Mouse (Mus musculus) urinary bladder, postnatal 14 days (tissue): ENCODE data around the gene Timm8a1.
"Not testable (repeated sequence)": the region's sequence is repeated elsewhere in the genome, so short reads cannot be mapped to it uniquely, and the experiment has no call there.

ENCODE experiments used
- DNase-seq: peaks from one replicate; pipeline ENCODE4 v3.0.0; 2021; ENCODE audit warnings: low spot score

The Timm8a1 gene

DNA sequence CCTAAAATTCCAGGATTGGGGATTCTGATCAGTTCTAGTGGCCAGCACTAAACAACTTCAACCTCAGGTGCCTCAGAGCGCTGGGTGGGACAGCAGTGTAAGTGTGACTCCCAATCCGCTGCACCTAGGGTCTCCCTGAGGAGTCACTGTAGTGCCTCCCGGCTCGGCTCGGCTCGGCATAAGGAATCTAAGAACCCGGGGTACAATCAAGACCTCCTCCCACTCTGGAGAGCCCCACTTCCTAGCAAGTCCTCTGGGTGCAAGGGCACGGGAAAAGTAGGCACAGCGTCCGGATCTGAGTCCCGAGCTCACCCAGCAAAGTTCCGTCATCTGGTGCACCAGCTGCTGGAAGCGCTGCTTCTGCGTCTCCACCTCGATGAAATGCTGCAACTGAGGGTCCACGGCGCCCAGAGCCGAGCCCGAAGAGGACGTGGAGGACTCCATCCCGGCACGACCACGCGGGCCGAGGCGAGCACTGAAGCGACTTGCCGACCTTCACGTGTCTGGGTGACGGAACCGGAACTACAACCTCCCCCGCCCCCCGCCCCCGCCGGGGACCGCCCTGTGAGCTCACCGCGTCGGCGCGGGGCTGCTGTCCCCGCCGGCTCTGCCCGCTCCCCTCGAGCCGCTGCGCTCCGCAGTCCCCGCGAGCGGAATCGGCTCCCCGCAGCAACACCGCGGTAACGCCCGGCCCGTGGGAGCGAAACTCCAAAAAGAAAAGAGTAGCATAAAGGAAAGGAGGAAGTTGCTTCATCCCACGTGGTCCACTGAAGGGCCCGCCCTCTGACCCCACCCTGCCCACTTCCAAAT lies at the start of gene Timm8a1:
Timm8a1 (minus strand) TSS at position 721 of the 810 bp plus-strand sequence.
- DNase-seq: peak; percentile 32

DNA sequence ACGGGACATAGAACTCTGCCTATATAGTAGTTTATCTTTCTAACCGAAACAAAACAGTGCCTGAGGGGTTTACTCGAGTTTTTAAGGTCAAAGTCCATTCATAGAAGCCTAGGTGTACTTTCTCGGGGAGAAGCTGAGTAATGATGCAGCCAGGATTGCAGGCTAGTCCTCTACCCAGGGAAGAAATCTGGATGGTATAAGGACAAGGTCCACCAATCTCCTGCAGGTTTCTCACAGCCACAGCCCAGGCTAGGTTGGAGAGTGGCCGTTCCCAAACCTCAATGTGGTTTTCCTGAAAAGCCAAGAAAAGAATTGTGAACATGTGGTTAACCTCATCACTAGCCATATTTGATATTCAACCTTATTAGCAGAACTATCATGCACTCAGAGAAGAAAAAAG lies 48.2 kb upstream of the Timm8a1 start:
- DNase-seq: no peak

DNA sequence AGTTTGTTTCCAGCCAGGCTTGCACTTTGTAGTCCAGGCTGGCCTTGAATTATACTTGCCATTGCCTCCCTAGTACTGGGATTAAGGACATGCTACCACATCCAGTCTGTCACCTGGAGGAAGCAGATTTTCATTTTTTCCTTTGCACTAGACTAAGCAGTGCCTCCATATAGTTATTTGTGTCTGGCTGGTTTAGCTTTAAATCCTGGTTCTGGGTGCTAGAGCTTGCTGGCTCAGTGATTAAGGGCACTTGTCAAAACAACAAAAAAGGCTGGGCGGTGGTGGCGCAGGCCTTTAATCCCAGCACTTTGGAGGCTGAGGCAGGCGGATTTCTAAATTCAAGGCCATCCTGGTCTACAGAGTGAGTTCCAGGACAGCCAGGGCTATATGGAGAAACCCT lies 47.3 kb upstream of the Timm8a1 start:
- no peak for DNase-seq

DNA sequence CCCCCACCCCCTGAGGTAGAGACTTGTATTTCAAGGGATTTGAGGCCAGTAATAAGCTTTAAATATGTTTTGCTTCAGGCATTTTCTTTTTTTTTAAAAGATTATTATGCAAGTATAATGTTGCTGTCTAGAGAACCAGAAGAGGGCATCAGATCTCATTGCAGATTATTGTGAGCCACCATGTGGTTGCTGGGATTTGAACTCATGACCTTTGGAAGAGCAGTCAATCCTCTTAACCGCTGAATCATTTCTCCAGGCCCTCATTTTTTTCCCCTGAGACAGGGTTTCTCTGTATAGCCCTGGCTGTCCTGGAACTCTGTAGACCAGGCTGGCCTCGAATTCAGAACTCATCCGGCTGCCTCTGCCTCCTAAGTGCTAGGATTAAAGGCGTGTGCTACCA lies 46.6 kb upstream of the Timm8a1 start:
- DNase-seq: no peak

DNA sequence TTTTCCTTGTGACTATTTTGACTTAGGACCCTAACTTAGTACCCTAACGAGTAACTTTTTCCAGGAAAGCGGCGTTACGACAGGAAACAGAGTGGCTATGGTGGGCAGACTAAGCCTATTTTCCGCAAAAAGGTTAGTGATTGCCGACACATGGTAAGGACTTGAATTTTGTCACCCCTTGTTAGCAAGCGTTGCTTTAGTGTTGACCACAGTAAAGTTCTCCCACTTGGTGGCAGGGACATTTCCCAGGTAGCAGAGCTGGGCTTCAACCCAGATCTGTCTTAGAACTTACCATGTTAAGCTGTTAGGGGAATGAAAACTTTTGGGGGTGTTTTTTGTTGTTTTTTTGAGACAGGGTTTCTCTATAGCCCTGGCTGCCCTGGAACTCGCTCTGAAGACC lies 44.8 kb upstream of the Timm8a1 start:
- DNase-seq: no peak

DNA sequence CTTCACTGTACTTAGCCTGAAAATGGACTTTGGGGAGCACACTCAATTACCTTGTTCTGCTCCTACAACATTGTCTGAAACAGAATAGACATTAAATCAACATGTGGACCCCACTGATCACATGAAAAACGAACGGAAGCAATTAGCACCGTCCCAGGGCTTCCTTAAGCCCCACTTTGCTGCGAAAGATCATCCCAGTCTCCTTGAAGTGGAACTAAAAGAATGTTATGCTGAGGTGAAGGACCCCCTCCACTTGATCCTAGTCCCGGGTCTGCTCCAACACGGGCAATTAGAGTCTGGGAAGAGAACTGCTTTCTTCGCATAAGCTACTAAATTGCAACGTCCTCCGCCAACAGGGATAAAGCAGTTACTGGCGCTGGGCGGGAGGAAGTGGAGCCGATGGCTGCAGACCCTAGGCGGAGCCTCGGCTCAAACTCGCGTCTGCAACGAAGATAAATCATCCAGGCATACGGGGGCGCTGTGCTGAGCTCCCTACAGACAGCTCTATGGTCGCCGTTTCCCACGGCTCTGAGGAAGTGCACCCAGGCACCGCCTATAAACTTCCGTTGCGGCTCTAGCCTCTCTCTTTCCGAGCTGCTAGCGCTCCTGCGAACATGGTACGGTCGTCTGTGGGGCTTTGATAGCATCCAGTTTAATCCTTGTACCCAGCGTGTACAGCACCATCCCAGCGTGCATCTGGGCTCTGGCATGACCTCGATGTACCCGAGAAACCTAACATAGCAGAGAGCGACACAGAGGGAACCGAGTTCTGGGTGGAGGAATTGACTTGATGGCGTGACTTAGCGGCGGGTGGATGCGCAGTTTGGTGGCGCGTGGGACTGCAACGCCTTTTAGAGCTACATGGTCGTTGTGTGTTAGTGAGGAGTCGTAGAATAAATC lies 43.7 kb upstream of the Timm8a1 start, which contains the start of gene Rpl36a:
Rpl36a (plus strand) TSS at position 552 of the 900 bp plus-strand sequence.
- DNase-seq: peak; percentile 89

DNA sequence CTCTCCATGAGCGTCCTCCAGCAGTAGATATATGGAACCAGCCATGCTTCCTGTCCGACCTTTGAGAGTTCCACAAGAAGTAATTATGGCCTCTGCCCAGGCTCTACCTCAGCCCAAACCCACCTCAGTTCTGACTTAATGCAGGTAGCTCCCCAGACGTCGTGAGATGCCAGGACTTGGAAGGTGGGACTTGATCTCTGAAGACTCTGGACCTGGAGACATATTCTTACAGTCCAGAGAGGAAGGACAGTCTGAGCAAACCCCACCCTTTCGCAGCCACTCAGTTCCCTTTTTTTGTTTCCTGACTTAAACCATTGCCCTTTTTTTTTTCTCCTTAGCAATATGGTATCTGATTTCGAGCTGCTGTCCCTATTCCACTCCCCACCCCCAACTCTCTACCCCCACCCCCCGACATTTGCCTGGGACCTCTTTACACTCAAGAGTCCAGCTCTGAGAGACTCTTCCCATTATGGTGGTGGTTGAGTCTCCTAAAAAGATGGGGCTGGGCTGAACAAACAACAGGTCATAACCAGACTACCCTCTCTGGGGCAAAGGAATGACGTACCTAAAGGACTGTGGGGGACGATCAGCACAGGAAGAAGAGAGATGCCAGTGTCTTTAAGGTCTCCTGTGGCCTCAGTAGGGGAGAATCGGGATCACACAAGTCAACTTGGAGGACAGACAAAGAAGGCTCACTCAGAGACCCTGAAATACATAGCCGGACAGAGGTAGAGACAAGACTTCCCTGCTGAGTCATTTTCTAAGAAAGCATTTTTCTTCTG lies 41.4 kb upstream of the Timm8a1 start, which contains the start of gene Btk:
Btk (minus strand) TSS at position 683 of the 782 bp plus-strand sequence.
- no peak for DNase-seq

DNA sequence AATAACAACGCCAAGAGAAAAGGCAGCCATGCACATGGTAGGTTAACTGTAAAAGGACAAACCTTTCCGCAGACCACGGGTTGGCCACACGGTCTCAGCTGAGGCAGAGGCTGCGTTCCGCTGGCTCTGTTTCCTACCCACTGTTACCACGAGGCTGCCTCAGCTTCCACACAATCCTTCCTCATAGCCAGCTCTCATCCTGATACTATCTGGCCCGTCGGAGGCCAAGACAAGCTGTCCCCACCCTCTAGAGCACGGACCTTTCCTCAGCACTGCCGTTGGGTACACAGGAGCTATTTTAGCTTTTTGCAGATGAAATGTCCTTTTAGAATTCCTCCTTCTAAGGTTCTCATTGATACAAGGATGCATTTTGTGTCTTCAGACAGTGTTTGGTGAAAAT lies 40.6 kb upstream of the Timm8a1 start:
- no peak for DNase-seq

DNA sequence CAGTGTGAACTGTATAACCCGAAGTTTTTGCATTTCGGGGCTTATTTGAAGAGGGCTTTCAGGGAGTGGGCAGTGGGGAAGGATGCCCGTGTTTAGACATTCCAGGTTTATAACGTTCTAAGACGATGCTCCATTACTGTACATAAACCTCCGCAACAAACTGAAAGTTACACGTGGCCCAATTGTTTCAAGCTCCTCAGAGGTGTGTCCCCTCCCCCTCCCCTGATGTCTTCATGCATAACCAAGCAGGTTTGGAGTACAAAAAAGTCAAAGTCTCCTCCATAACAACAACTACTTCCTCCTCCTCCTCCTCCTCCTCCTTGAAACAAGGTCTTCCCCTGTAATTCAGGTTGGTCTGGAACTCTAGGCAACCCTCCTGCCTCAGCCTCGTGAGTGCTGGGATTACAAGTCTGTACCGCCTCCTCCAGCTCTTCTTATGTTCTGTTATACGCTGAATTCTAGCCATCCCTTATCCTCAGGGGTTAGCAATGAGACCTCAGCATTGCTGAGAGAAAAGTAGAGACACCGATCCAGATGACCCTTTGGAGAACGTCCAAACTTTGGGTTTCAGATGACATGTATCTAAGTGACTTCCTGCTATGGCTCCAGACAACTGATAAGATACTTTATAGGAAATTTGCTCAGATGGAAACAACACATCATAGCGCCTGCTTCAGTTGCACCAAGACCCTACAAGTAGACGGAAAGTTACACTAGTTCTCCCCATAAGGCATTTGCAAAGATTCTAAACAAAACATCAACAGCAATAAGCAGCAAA lies 39.1 kb upstream of the Timm8a1 start:
- no peak for DNase-seq

DNA sequence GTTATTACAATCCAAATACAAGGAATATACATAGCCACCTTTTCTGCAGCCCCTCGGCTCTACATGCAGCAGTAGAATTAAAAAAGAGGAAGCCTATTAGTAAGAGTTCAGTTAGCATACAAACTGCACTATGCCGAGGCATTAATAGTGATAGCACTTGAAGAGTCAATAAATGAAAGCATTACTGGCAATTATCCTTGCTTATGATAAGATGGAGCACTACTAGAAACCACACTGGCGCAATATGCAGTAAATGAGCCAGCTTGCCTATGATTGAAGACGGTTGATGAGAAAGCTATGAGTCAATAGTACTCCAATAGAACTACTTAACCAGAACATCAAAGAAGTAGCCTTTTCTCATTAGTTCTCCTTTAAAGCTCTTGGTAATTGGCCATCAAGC lies 36.2 kb upstream of the Timm8a1 start:
- DNase-seq: no peak

DNA sequence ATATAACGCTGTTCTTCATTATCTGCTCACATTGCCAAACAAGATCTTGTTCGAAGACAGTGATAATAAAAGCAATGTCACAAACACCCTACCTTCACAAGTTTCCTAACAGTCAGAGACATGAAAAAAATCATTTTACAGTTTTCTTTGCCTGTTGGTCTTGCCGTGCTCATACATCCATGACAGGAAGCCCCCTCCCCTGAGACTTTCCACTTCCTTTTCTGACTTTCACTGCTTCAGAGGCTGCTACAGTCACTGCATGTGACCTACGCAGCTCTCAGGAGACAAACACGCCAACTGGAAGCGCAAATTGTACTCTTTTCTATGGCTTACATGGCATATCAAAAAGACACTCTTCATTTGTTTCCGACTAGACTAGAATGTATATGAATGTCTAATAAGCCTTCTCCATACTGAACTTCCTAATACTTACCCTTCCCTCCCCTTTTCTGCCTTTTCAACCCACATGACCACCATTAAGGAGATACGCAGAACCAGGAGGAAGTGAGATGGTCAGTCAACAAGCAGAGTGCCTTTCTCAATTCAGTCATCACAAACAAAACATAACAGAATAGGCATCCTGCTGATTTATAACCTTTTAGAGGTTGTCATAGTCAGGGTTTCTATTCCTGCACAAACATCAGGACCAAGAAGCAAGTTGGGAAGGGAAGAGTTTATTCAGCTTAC lies 25.0 kb upstream of the Timm8a1 start:
- DNase-seq: no peak

DNA sequence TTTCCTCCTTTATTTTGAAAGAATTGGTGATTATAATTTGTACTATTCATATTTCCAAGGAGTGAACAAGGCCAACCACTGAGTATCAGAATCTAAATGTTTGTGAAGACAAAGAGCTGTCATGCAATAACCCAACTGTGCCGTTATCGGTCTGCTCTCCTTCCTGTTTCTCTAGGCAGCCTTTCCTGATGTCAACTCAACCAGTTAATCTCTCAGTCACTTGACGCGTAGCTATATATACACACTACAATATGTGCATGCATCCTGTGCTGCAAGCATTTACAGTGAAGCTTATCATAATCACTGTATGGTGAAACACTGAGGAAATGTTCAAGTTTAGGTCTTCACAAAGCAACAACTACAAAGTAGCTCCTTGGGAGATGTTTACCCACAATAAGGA lies 22.7 kb upstream of the Timm8a1 start:
- DNase-seq: no peak

DNA sequence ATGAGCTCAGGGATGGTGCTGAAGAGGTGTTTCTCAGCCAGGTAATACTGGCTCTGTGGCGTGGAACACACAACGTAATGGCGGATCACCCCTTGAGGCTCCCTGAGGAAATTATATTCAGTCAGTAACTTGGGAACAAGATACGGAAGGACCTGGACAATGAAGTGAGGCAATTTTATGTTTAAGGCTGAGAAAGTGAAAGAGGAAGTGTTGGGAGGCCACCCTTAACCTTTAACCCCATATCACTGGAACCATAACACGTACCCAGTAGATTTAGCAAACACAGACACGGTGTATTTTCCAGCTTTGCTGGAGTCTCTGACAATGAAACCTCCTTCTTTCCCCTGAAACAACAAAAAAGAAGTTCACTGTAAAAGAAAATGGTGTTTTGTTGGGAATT lies 12.8 kb upstream of the Timm8a1 start:
- no peak for DNase-seq

DNA sequence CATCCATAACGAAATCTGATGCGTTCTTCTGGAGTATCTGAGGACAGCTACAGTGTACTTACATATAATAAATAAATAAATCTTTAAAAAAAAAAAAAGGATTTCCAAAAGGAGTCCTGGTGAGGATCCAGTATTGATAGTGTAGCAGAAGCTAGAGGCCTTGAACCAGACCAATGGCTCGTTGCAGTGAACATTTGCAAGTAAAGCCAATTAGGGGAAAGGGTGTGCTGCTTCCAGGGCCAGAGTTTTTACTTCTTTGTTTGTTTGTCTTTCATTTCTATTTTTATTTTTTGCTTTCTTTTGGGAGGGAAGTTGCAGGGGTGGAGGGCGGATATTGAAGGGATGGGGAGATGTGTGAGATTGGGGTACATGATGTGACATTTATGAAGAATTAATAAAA lies 11.7 kb upstream of the Timm8a1 start:
- no peak for DNase-seq

DNA sequence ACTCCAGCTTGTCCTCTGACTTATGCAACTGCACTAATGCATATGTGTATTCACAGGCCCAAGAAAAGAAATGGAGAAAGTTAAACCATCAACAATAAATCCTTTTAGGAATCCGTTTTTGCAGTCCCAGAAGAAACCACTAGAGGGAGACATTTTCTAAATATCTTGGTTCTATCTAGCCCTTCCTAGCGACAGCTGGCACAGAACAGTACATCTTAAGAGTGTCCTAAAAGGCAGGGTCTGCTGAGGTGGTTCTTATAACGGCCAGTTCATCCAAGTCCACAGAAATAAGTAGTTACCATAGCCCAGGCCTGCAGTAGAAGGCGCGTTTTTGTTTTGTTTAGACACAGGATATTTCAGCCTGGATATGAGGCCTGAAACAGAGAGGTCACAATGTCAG lies 9.2 kb upstream of the Timm8a1 start:
- DNase-seq: peak; percentile 3

DNA sequence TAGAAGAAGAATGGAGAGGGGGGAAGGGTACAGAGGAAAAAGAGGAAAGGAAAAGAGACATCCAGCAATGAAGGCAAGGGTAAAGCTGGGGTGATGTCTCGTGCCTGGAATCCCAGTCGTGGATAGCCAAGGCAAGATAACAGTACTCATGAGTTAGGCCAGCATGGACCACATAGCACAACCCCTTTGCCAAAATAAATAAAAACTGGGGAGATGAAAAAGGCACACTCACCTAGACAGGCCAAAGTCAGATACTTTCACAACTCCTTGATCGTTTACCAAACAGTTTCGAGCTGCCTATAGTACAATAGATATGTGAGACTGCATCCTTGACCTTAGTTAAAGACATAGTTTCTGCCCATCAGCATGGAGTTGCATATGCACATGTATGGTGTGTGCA lies 5.7 kb upstream of the Timm8a1 start:
- no peak for DNase-seq

DNA sequence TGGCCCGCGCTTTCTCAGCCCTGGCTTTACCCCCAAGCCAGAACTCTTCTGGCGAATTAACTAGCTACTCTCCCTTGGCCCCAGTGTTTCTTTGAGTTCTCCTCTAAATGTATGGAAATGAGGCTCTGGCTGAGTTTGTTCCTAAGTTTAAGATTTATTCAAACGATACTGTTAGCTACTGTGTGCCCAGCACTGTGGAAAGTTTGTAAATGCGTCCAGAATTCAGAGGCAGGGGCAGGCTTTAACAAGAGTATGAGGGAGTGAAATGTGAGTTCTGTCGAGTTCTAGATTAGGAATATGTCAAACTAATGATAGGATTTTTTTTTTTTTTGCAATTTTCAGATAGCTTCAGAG lies 267 bp upstream of the Timm8a1 start:
- no peak for DNase-seq

DNA sequence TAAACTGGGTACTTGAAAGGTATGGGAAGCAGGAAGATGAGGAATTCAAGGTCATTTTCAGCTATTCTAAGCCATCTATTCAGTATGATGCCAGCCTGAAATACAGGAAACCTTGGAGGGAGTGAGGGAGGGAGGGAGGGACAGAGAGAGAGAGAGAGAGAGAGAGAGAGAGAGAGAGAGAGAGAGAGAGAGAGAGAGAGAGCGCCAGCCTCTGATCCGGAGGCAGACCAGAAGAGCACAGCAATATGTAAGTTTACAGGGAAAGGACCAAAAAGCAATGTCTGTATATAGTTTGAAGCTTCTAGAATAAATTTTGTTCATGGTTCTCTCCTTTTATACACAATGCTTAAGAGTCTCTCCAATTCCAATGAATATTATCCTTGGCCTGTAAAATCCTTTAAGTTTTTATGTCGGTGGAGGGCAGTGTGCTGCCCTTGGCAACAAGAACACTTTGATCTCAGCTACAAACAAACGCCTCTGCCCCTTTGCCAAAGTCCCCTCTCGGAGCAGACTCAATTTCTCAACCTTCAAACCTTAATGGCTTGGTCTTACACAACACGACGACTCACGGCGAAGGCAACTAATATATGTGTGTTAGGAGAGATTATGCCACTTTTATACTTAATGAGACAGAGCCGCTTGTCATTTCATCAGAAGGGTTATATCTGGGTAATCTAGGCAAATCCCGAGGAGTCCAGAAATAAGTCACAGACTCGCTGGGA lies 1.1 kb downstream of the Timm8a1 start:
- no peak for DNase-seq

DNA sequence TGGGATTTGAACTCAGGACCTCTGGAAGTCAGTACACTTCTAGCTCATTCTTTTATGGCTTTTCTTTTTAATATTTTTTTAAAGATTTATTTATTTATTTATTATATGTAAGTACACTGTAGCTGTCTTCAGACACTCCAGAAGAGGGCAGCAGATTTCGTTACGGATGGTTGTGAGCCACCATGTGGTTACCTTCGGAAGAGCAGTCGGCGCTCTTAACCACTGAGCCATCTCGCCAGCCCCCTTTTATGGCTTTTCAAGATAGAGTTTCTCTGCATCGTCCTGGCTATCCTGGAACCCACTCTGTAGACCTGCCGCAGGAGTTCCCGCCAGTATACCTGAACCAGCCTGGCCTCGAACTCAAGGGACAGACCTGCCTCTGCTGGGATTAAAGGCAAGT lies 1.9 kb downstream of the Timm8a1 start:
- not testable (repeated sequence) for DNase-seq

DNA sequence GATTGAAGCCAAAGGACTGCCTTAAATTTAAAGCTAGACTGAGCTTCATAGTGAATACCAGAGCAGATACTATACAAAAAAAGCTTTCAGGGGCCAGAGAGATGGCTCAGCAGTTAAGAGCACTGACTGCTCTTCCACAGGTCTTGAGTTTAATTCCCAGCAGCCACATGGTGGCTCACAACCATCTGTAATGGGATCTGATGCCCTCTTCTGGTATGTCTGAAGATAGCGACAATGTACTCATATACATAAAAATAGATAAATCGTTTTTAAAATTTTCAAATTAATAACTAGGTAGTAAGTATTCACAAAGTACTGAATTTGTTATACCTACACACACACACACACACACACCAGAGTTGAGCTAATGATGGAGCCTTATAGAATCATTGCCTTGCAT lies 8.3 kb downstream of the Timm8a1 start:
- no peak for DNase-seq
